Mouse (Mus musculus) stomach, embryonic 15.5 days (tissue): ENCODE measurements around the gene Thada. TPM values are rescaled to one million over a fixed set of nuclear protein-coding genes. Genes with fewer than 3 reads are reported as not detected.
"Not testable (repeated sequence)": the region's sequence is repeated elsewhere in the genome, so short reads cannot be mapped to it uniquely, and the experiment has no call there.

Experiments used
- ATAC-seq: fragments of 200-750 bp; cut with Nextera tagmentation; 2 replicates; pipeline ENCODE4 v1.8.0; 2017; ENCODE audit warnings: low read depth, moderate number of reproducible peaks, moderate TSS enrichment; ENCODE audit not compliant: insufficient read depth, low FRiP score
- H3K27ac ChIP-seq: fragments of 300-500 bp; sonication (generic); 2 replicates; pipeline ENCODE4 v1.5.1; 2015; ENCODE audit warnings: mild to moderate bottlenecking, inconsistent platforms
- H3K27me3 ChIP-seq: fragments of 300-500 bp; sonication (generic); replicated peaks from 2 replicates; pipeline ENCODE4 v1.6.1; 2015; ENCODE audit warnings: inconsistent platforms
- H3K36me3 ChIP-seq: fragments of 300-500 bp; sonication (generic); 2 replicates; pipeline ENCODE4 v1.6.1; 2015; ENCODE audit warnings: inconsistent platforms
- H3K4me1 ChIP-seq: fragments of 300-500 bp; sonication (generic); 2 replicates; pipeline ENCODE4 v1.6.1; 2015; ENCODE audit warnings: inconsistent platforms
- H3K4me2 ChIP-seq: fragments of 300-500 bp; sonication (generic); 2 replicates; pipeline ENCODE4 v1.6.1; 2015; ENCODE audit warnings: mild to moderate bottlenecking, inconsistent platforms
- H3K4me3 ChIP-seq: fragments of 300-500 bp; sonication (generic); replicated peaks from 2 replicates; pipeline ENCODE4 v1.5.1; 2015; ENCODE audit warnings: inconsistent platforms
- H3K9ac ChIP-seq: fragments of 300-500 bp; sonication (generic); 2 replicates; pipeline ENCODE4 v1.6.1; 2015; ENCODE audit warnings: inconsistent platforms
- H3K9me3 ChIP-seq: fragments of 300-500 bp; sonication (generic); 2 replicates; pipeline ENCODE4 v1.6.1; 2016; ENCODE audit warnings: inconsistent platforms
- WGBS: fragments of 180-500 bp; shearing (Covaris S2); methylation state at CpG from one replicate; pipeline ENCODE4 v1.1.7; 2015; 5-methylcytosine and 5-hydroxymethylcytosine counted together
- polyA plus RNA-seq: library from polyadenylated mRNA; unstranded; fragments of >200 nt; fragmentation: Nextera tagmentation; extraction: Ambion mirVana; gene quantifications from 2 replicates; pipeline ENCODE4 v1.2.1, GENCODE M21; 2015

The Thada gene
- polyA plus RNA-seq, 1 experiment from 2014 or later = 7.8 TPM

DNA sequence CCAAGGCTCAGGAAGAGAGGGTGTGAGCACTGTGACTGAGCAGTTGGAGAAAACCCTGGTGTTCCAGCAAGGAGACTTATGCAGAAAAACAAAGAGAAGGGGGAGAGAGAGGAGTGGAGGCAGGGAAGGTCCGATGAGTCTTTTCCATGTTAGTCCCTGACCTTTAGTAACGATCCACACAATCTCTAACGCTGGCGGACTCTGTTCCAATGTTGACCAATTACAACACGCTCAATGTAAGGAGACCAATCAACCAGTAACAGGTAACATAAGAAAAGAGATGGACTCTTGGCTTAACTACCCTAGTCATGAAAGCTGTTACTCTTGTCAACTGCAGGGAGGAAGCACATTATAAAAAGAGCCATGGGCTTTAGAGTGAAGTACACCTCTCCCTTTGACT, 160.9 kb downstream of the Thada start:
- no peak for ATAC-seq
- Histone ChIP-seq H3K9me3 (no peaks in the 10 kb centered on the region), H3K36me3 (peaks cover 6% of the 10 kb centered on the region; the same call in 1 of the 2 replicates), H3K4me3 (no peak overlapping the region), H3K27me3 (no peaks in the 10 kb centered on the region), H3K27ac (no peak overlapping the region), H3K4me1 (peaks cover 3% of the 10 kb centered on the region; the same call in 1 of the 2 replicates), H3K9ac (no peak overlapping the region), H3K4me2 (no peak overlapping the region)
- 93% methylated on average over 5 of the region's 5 CpGs for WGBS

DNA sequence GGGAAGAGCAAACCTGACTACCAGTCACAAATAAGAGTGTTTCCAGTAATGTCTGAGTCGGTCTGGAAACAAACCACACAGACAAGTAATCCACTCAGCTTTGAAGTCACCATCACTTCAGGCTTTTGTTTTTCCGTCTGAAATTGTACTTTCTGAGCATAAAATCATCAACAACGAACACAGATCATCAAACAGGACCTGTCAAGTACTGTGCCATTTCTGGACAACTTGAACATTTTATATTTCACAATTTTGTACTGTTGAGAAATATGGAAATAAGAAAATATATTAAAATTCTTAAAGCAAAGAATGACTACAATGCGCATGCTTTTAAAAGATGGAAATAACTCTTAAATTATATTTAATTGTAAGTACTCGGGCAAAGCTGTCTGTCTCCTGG, 161.9 kb downstream of the Thada start:
- H3K9ac ChIP-seq = no peak overlapping the region
- no peaks in the 10 kb centered on the region for H3K9me3 ChIP-seq
- no peak overlapping the region for H3K4me2 ChIP-seq
- 78% methylated on average over 5 of the region's 5 CpGs for WGBS
- H3K27ac ChIP-seq = no peak overlapping the region
- H3K4me1 ChIP-seq = peaks cover 3% of the 10 kb centered on the region; the same call in 1 of the 2 replicates
- H3K27me3 ChIP-seq = no peaks in the 10 kb centered on the region
- ATAC-seq = no peak
- 0 out of 2 replicates have a peak, but pooled peaks cover under 1% of the 10 kb centered on the region for H3K36me3 ChIP-seq
- no peak overlapping the region for H3K4me3 ChIP-seq

DNA sequence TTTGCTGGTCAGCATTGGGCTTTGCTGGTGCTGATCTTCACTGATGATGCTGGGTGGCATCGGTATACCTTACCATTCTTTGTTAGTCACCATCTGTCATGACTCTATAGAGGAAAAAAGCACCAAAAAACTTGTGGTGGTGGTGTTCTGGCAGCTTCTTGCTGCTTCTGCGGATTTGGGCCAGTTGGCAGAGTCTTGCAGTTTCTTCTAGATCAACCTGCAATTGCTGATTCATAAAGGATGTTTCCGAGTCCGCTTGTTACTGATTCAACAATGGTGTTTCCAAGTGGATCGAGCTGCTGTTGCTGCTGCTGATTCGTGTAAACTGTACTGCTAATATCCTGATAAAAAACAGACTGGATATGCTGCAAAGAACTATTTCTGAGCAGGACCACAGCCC, 168.0 kb downstream of the Thada start:
- H3K9ac ChIP-seq = no peak overlapping the region
- 80% methylated on average over 6 of the region's 6 CpGs for WGBS

DNA sequence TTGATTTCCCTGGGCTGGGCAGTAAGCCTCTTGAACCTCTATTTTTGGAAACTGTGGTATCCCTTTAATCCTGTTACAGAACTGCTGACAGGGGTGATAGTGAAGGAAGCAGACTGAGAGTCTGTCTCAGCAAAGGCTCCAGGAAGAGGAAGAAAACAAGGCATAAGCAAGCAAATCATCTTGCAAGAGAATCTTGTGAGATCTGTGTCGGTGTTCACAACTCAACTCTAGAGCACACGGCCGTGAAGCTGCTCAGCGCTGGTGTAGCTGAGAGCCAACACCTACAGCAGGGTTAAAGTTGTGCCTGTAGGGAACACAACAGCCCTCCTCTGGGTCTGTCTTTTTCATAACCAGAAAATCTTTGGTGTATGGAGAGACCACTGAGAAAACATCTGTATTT, 172.8 kb downstream of the Thada start:
- H3K4me1 ChIP-seq = no peaks in the 10 kb centered on the region
- no peak overlapping the region for H3K9ac ChIP-seq
- no peak for ATAC-seq
- no peak overlapping the region for H3K27ac ChIP-seq
- H3K4me3 ChIP-seq = no peak overlapping the region
- no peaks in the 10 kb centered on the region for H3K27me3 ChIP-seq
- H3K36me3 ChIP-seq = peaks cover 3% of the 10 kb centered on the region; the same call in 1 of the 2 replicates
- no peaks in the 10 kb centered on the region for H3K9me3 ChIP-seq
- 75% methylated on average over 4 of the region's 4 CpGs for WGBS
- no peak overlapping the region for H3K4me2 ChIP-seq

More for the DNA sequence above, 168.0 kb downstream of the Thada start:
- no peak for ATAC-seq
- Histone ChIP-seq H3K4me2 (no peak overlapping the region), H3K4me1 (no peaks in the 10 kb centered on the region), H3K27ac (no peak overlapping the region), H3K9me3 (no peaks in the 10 kb centered on the region), H3K4me3 (no peak overlapping the region), H3K36me3 (peaks cover 3% of the 10 kb centered on the region; the same call in 1 of the 2 replicates), H3K27me3 (no peaks in the 10 kb centered on the region)

DNA sequence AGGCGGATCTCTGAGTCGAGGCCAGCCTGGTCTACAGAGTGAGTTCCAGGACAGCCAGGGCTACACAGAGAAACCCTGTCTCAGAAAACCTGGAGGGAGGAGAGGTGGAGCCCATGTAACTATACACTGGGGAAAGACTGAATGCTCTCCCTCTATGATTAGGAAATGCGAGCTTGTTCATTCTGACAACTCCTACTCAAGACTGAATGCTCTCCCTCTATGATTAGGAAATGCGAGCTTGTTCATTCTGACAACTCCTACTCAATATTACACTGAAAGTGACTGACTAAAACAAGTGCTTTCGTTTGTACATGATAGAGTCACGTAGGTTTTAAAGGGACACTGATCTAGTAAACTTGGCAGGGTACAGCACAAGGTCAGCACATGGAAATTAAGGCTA, 174.8 kb downstream of the Thada start:
- 88% methylated on average over 6 of the region's 6 CpGs for WGBS
- not testable (repeated sequence) for H3K4me1 ChIP-seq, H3K4me3 ChIP-seq, H3K9me3 ChIP-seq, ATAC-seq, H3K36me3 ChIP-seq, H3K27me3 ChIP-seq, H3K4me2 ChIP-seq, H3K27ac ChIP-seq, H3K9ac ChIP-seq

DNA sequence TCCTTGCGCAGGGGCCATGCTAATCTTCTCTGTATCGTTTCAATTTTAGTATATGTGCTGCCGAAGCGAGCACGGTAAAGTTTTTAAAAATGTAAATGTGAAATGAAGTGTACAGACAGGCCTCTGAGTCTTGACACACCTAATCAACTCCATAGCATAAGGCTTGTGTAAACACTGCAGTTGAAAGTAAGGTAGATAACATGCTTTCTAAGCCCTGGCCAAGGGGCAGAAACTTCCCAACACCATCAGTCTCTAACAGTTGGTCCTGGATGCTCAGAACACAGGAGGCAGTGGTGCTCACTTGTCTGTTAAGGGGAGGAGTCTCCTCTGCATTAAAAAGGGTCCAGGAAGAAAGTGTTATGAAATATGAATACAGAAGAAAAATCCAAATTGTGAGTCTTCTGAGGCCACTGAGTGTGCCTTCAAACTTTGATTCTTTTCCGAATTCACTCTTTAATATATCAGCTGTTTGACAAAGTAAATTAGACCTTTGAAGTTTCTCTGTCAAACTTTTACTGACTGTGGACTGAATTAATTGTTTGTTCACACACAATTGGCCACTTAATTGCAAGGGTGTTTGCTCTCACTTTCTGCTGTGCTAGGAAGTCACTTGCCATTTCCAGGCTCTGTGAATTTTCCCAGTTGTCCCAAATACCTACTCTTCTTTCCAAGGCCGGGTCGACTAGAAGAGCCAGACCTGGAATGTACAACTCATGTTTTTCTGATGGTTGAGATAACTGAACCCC, 178.2 kb downstream of the Thada start:
- H3K4me2 ChIP-seq = no peak overlapping the region
- H3K9ac ChIP-seq = no peak overlapping the region
- no peaks in the 10 kb centered on the region for H3K27me3 ChIP-seq
- H3K27ac ChIP-seq = no peak overlapping the region
- no peaks in the 10 kb centered on the region; the same call in 1 of the 2 replicates for H3K4me1 ChIP-seq
- 64% methylated on average over 8 of the region's 8 CpGs for WGBS
- peak; percentile 83; the same call in 1 of the 2 replicates for ATAC-seq
- H3K9me3 ChIP-seq = no peaks in the 10 kb centered on the region
- no peaks in the 10 kb centered on the region for H3K36me3 ChIP-seq
- H3K4me3 ChIP-seq = no peak overlapping the region

DNA sequence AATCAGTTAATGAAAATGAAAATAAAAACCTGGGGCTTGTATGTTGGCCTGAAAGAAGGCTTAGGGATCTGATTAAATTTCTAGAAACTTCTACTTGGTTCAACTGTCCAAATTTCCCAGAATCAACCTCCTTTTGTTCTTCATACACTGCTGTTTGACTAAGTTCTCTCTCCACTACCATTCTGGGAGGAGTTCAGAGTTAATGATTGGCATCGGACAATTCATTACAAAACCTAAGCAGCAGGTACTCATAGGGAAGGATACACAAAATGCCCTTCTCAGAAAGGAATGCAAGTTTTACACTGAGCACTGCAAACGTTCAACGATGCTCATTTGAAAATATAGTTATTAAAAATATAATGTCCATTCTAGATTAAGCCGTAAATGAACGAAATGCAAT, 179.5 kb downstream of the Thada start:
- Histone ChIP-seq H3K27ac (no peak overlapping the region), H3K4me2 (no peak overlapping the region), H3K9ac (no peak overlapping the region), H3K36me3 (no peaks in the 10 kb centered on the region), H3K4me1 (peaks cover 3% of the 10 kb centered on the region; the same call in 1 of the 2 replicates), H3K27me3 (no peaks in the 10 kb centered on the region), H3K4me3 (no peak overlapping the region), H3K9me3 (no peaks in the 10 kb centered on the region)
- 92% methylated on average over 5 of the region's 5 CpGs for WGBS
- ATAC-seq = no peak

DNA sequence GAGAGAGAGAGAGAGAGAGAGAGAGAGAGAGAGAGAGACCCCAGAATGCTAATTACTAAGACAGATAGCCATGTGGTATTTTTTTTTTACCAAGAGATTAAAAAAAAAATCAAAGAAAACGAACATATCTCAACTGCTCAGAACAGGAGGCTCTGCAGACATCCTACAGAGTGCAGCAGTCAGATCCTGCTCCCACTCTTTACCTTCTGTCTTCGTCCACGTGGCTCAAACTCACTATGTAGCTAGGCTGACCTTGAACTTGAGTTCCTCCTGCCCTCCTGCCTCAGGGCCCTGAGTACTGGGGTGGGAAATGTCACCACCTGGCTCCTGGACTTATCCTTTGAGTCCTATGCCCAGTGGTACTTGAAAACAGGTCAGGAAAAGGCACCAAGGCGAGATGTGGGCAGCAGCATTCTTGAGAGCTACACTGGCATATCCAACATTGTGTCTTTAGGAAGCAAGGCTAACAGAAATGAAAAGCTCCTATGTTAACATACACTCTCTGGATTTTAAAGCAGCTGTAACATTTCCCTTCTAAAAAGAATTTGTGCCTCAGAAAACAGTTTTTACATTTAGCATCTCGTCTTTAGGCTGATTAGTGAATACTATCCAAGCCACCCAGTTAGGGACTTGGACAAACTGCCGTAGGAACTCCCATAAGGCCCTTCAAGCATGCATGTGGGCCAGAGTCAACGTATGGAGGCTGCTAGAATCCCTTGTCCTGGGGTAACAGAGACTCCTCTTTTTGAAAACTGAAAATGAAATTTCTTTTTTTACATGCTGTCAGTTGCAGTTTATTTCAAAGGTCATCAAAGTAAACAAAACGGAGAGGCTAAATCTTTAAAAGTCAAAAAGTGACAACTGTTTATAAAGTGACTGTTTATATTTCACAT, 183.4 kb downstream of the Thada start:
- peak; percentile 28; the same call in 1 of the 2 replicates for ATAC-seq
- Histone ChIP-seq H3K36me3 (no peaks in the 10 kb centered on the region), H3K9me3 (no peaks in the 10 kb centered on the region), H3K4me1 (peaks cover 17% of the 10 kb centered on the region), H3K4me3 (no peak overlapping the region), H3K9ac (no peak overlapping the region), H3K27ac (peak overlapping the region; percentile 82), H3K4me2 (no peak overlapping the region), H3K27me3 (no peaks in the 10 kb centered on the region)
- 52% methylated on average over 8 of the region's 8 CpGs for WGBS

DNA sequence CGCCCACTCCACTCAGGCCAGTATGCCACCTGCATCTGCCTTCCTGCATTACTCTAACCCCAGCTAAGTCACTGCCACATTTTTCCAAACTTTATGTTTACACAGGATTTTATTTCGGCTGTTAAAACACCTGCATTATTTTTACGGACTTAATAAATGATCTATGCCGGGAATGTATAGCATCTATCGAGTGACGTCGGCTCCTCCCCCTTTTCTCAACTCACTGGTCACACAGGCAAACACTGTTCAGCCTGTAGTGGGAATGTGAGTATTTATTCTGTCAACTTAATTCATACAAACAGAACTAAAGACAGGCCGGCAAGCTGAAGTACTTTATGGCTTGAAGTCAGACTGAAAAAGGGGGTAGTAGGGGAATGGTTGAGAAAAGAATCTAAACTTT, 187.0 kb downstream of the Thada start:
- no peaks in the 10 kb centered on the region for H3K9me3 ChIP-seq
- H3K27ac ChIP-seq = peak overlapping the region; percentile 49
- no peak overlapping the region for H3K9ac ChIP-seq
- H3K4me2 ChIP-seq = no peak overlapping the region
- H3K27me3 ChIP-seq = no peaks in the 10 kb centered on the region
- peaks cover 31% of the 10 kb centered on the region for H3K4me1 ChIP-seq
- no peak for ATAC-seq
- no peaks in the 10 kb centered on the region for H3K36me3 ChIP-seq
- WGBS = 34% methylated on average over 8 of the region's 8 CpGs
- H3K4me3 ChIP-seq = no peak overlapping the region

DNA sequence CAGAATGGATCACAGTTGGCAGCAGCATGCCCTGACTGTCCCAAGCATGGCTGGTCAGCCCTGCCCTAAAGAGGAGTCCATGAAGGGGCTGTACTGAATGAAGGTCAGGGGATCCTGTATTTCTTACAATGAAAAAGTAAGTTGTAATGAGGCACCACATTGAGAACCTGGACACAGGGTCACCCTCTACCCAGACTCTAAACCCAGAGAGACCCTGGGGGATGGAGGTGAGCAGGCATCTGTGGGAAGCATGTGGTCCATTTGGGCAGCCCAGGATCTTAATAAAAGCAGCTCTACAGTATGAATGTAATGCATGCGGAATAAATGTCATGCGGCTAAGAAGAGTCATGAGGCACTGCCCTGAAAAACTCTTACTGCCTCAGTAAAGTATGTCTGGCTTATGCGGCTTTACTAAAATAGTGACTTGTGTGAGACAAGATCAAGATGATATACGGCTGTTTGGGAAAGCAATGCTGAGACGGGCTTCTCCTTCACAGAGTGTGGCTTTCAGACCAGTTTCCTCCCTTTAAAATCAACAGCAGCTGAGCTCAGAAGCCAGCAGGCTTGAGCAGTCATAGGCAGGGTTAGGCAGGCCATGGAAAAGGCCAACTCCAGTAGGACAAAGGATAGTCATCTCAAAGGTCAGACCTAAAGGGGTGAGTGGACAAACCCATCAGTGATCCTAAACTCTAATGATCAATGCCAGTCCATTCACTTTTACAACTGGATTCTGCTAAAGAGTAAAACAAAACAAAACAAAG, 187.6 kb downstream of the Thada start:
- Histone ChIP-seq H3K4me3 (no peak overlapping the region), H3K4me1 (peaks cover 35% of the 10 kb centered on the region), H3K27me3 (no peaks in the 10 kb centered on the region), H3K27ac (peak overlapping the region; percentile 49), H3K9ac (no peak overlapping the region), H3K36me3 (no peaks in the 10 kb centered on the region), H3K4me2 (no peak overlapping the region), H3K9me3 (no peaks in the 10 kb centered on the region)
- 0 out of 2 replicates have a peak, but pooled peaks have one; percentile 16 for ATAC-seq
- WGBS = 44% methylated on average over 5 of the region's 5 CpGs

DNA sequence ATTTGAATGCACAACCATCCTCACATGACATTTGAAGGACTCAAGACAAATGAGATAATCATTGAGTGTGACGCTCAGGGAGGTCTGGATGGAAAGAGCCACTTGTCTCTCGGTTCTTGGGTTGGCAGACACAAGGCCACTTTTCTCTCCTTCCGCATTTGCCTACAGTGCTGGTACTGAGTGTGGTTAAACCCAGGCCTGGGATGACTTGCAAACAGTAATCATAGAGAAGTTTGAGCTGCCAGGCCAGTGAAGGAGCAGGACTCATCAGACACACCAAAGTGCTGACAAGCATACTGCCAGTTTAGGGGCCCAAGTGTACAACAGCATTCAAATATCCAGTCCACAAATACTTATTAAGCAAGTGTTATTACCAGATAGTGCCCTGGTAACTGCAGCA, 191.0 kb downstream of the Thada start:
- no peak overlapping the region for H3K4me2 ChIP-seq
- no peaks in the 10 kb centered on the region for H3K36me3 ChIP-seq
- no peak overlapping the region for H3K4me3 ChIP-seq
- no peaks in the 10 kb centered on the region for H3K9me3 ChIP-seq
- WGBS = 73% methylated on average over 3 of the region's 3 CpGs
- no peak for ATAC-seq
- no peaks in the 10 kb centered on the region for H3K27me3 ChIP-seq
- H3K27ac ChIP-seq = peak overlapping the region; percentile 73; the same call in 1 of the 2 replicates
- peaks cover 36% of the 10 kb centered on the region for H3K4me1 ChIP-seq
- H3K9ac ChIP-seq = no peak overlapping the region
